9 mouse cellular contexts compared by ENCODE assay signal in the genomic region with DNA sequence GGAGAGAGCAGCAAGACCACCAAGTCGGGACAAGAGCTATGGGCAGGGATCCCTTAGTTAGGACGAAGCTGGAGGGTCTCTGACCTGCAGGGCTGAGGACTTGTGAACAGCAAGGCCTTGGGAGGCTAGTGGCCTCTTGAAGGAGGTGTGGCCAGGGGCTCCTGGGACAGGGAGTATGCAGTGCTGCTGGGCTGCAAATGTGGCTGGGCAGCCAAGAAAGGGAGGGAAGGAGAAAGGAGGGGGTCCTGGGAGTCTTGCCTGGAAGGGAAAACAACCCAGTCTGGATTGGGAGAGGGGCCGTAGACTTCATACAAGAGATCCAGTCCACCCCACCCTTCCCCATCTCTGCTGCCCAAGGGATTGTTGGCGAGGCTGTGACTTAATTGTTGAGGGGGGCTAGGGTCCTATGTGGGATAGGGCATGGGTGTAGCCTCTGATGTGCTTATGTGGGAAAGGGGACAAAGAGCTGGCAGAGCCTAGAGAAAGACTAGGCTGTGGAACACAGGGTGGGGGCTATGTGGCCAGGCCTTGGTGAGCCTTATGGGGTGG. TPM values are rescaled to one million over a fixed set of nuclear protein-coding genes. Genes with fewer than 3 reads are reported as not detected.
DNase-seq lines count a peak whose midpoint lies in the region; ATAC-seq and TF ChIP-seq lines count a peak whose summit lies in the region.
"Had no signal": no experiment of that assay in that cellular context is flagged by ENCODE, and none has a peak within 500 bp of the region (broad histone marks: within the 10 kb centered on the region; RNA-seq: fewer than 3 reads in every experiment).

No protein-coding gene starts in this region.

- WGBS in heart, embryonic 12.5 days = 73% methylated on average over 4 of the region's 4 CpGs
- 73% methylated on average over 4 of the region's 4 CpGs for WGBS in heart, adult 2 months
- 85% methylated on average over 4 of the region's 4 CpGs for WGBS in forebrain, embryonic 13.5 days
- WGBS in intestine, embryonic 15.5 days = 62% methylated on average over 4 of the region's 4 CpGs

- peaks cover 63% of the 10 kb centered on the region for H3K4me1 ChIP-seq in heart, embryonic 12.5 days (replicated peaks)
- H3K4me1 ChIP-seq in heart, adult 2 months (ENCODE audit: control insufficient read depth, insufficient read depth, low read length) = peaks cover 7% of the 10 kb centered on the region; the same call in 1 of the 2 replicates
- peaks cover 19% of the 10 kb centered on the region for H3K4me1 ChIP-seq in forebrain, embryonic 13.5 days
- peaks cover 64% of the 10 kb centered on the region for H3K4me1 ChIP-seq in intestine, embryonic 15.5 days (replicated peaks)

- peak overlapping the region; percentile 92 for H3K27ac ChIP-seq in heart, embryonic 12.5 days (ENCODE audit: poor library complexity, severe bottlenecking)
- H3K27ac ChIP-seq in heart, adult 2 months = no peak overlapping the region
- no peak overlapping the region for H3K27ac ChIP-seq in forebrain, embryonic 13.5 days
- peak overlapping the region; percentile 97; the same call in 1 of the 2 replicates for H3K27ac ChIP-seq in intestine, embryonic 15.5 days

- no peak for TF ChIP-seq EP300 in heart, adult 2 months (IDR thresholded peaks at IDR 0.05; ENCODE audit: insufficient read depth, low read depth, low read length)

- no peaks in the 10 kb centered on the region for H3K27me3 ChIP-seq in heart, embryonic 12.5 days (replicated peaks)
- H3K27me3 ChIP-seq in heart, adult 2 months (ENCODE audit: control insufficient read depth, insufficient read depth, low read length) = no peaks in the 10 kb centered on the region
- H3K27me3 ChIP-seq in forebrain, embryonic 13.5 days = no peaks in the 10 kb centered on the region
- H3K27me3 ChIP-seq in intestine, embryonic 15.5 days (replicated peaks) = no peaks in the 10 kb centered on the region
- peaks cover 5% of the 10 kb centered on the region for H3K27me3 ChIP-seq in myocyte (ENCODE audit: control insufficient read depth, insufficient read depth, insufficient read length)

- no peak for TF ChIP-seq POLR2A in heart, adult 2 months (IDR thresholded peaks at IDR 0.05; ENCODE audit: insufficient read depth, low read depth, low read length)
- no peak for TF ChIP-seq POLR2A in myocyte (IDR thresholded peaks at IDR 0.05; ENCODE audit: insufficient read length, low read depth)

- peak overlapping the region; percentile 76; the same call in 1 of the 2 replicates for H3K9ac ChIP-seq in heart, embryonic 12.5 days
- no peak overlapping the region for H3K9ac ChIP-seq in heart, adult 2 months (ENCODE audit: low read depth, low read length)
- H3K9ac ChIP-seq in forebrain, embryonic 13.5 days = no peak overlapping the region
- H3K9ac ChIP-seq in intestine, embryonic 15.5 days = 0 out of 2 replicates have a peak overlapping the region, but pooled peaks have one; percentile 13

- no peak overlapping the region for H3ac ChIP-seq in myocyte (ENCODE audit: control insufficient read depth, insufficient read length)

- H3K4me2 ChIP-seq in heart, embryonic 12.5 days = peak overlapping the region; percentile 70; the same call in 1 of the 2 replicates
- H3K4me2 ChIP-seq in forebrain, embryonic 13.5 days = peak overlapping the region; percentile 73; the same call in 1 of the 2 replicates
- peak overlapping the region; percentile 4; the same call in 1 of the 2 replicates for H3K4me2 ChIP-seq in intestine, embryonic 15.5 days (replicated peaks)
- peak overlapping the region; percentile 63 for H3K4me2 ChIP-seq in myocyte (ENCODE audit: low read depth)

- no peaks in the 10 kb centered on the region for H3K79me2 ChIP-seq in heart, adult 2 months (replicated peaks; ENCODE audit: control insufficient read depth, insufficient read depth, low read length)
- H3K79me2 ChIP-seq in myocyte (ENCODE audit: control insufficient read depth, insufficient read depth) = peaks cover 3% of the 10 kb centered on the region

- ATAC-seq in heart, embryonic 12.5 days (ENCODE audit: insufficient number of reproducible peaks, low FRiP score) = no peak
- ATAC-seq in forebrain, embryonic 13.5 days = peak; percentile 32
- ATAC-seq in intestine, embryonic 15.5 days = no peak

- H3K9me3 ChIP-seq in heart, embryonic 12.5 days (replicated peaks) = no peaks in the 10 kb centered on the region
- H3K9me3 ChIP-seq in forebrain, embryonic 13.5 days (replicated peaks) = no peaks in the 10 kb centered on the region
- H3K9me3 ChIP-seq in intestine, embryonic 15.5 days = no peaks in the 10 kb centered on the region

- no peak for TF ChIP-seq CTCF in heart, adult 2 months (IDR thresholded peaks at IDR 0.05)

- intact Hi-C loops in heart, adult 2 months (cut with DNase I) = no loop called here

- no peak for DNase-seq in heart, adult 2 months
- no peak for DNase-seq in layer of hippocampus, adult 9-11 months
- DNase-seq in adrenal gland, postnatal 25 days = no peak
- DNase-seq in lung, postnatal 14 days = no peak

- peaks cover 5% of the 10 kb centered on the region for H3K36me3 ChIP-seq in heart, embryonic 12.5 days
- no peaks in the 10 kb centered on the region for H3K36me3 ChIP-seq in heart, adult 2 months (ENCODE audit: control insufficient read depth, insufficient read depth, low read length)
- H3K36me3 ChIP-seq in forebrain, embryonic 13.5 days (ENCODE audit: poor library complexity, severe bottlenecking) = peaks cover 4% of the 10 kb centered on the region; the same call in 1 of the 2 replicates
- no peaks in the 10 kb centered on the region for H3K36me3 ChIP-seq in intestine, embryonic 15.5 days
- H3K36me3 ChIP-seq in myocyte (ENCODE audit: control insufficient read depth, insufficient read depth) = peaks cover 3% of the 10 kb centered on the region

- H3K4me3 ChIP-seq in heart, embryonic 12.5 days = no peak overlapping the region
- no peak overlapping the region for H3K4me3 ChIP-seq in heart, adult 2 months
- no peak overlapping the region for H3K4me3 ChIP-seq in forebrain, embryonic 13.5 days
- no peak overlapping the region for H3K4me3 ChIP-seq in intestine, embryonic 15.5 days (replicated peaks)
- peak overlapping the region; percentile 58 for H3K4me3 ChIP-seq in myocyte

TF ChIP-seq in myocyte, 11 proteins besides CTCF, POLR2A, EP300 and RAD21:
- TF ChIP-seq MAX (IDR thresholded peaks at IDR 0.05; ENCODE audit: low read depth) (no peak), POLR2AphosphoS2 (IDR thresholded peaks at IDR 0.05; ENCODE audit: insufficient read length, low read depth) (no peak), E2F4 (IDR thresholded peaks at IDR 0.05; ENCODE audit: insufficient read depth) (no peak), SRF (IDR thresholded peaks at IDR 0.05; ENCODE audit: control insufficient read depth, insufficient read length, low read depth) (no peak), TCF12 (IDR thresholded peaks at IDR 0.05; ENCODE audit: insufficient read depth, poor library complexity, severe bottlenecking) (no peak), TCF3 (IDR thresholded peaks at IDR 0.05; ENCODE audit: insufficient read length, low read depth) (no peak)

RNA-seq across cellular contexts. Expression of a gene that starts 0.4 kb away (rescaled TPM):
- 12.0 and 15.2 TPM in 2 replicates for polyA plus RNA-seq in heart, embryonic 12.5 days (2016; fragmentation: Nextera tagmentation; extraction: Ambion mirVana)
- 1 to 10 TPM in 1 of 2 experiments, under 1 TPM in 1; 0.89 to 2.1 TPM for total RNA-seq in heart, adult 2 months (2021)
- polyA plus RNA-seq in heart, adult 2 months (2012; rRNA removed) = 12.8 and 18.0 TPM in 2 replicates
- 16.2 and 16.5 TPM in 2 replicates for polyA plus RNA-seq in forebrain, embryonic 13.5 days (2015; fragmentation: Nextera tagmentation; extraction: Ambion mirVana)
- 44.9 and 57.4 TPM in 2 replicates for polyA plus RNA-seq in intestine, embryonic 15.5 days (2015; fragmentation: Nextera tagmentation; extraction: Ambion mirVana)
- polyA plus RNA-seq in myocyte (2012; fragmentation: generic; extraction: Trizol) = 73.3 TPM
- total RNA-seq in adrenal gland, postnatal 25 days (2021) = 4.5 and 13.8 TPM in 2 replicates

RNA-seq across cellular contexts. Expression of a gene that starts 33.4 kb away (rescaled TPM):
- 6.4 and 9.3 TPM in 2 replicates for polyA plus RNA-seq in heart, embryonic 12.5 days (2016; fragmentation: Nextera tagmentation; extraction: Ambion mirVana)
- 1 to 10 TPM; 1.1 to 1.3 TPM for total RNA-seq in heart, adult 2 months (2021)
- polyA plus RNA-seq in heart, adult 2 months (2012; rRNA removed) = 1.8 TPM in 1 of 2 replicates, not detected in the other
- polyA plus RNA-seq in forebrain, embryonic 13.5 days (2015; fragmentation: Nextera tagmentation; extraction: Ambion mirVana) = 0.28 and 0.77 TPM in 2 replicates
- 1.4 and 4.3 TPM in 2 replicates for polyA plus RNA-seq in intestine, embryonic 15.5 days (2015; fragmentation: Nextera tagmentation; extraction: Ambion mirVana)
- polyA plus RNA-seq in myocyte (2012; fragmentation: generic; extraction: Trizol) = 2,107 TPM
- not detected in 2 replicates for total RNA-seq in adrenal gland, postnatal 25 days (2021)
- total RNA-seq: MEL had no signal

Comparison
In these comparisons a context has a peak if more than half of its experiments do, and no peak if none do; other contexts are left out.
1. H3K27ac ChIP-seq: peak in heart, embryonic 12.5 days (single experiment) and intestine, embryonic 15.5 days (single experiment); none in heart, adult 2 months (single experiment) and forebrain, embryonic 13.5 days (single experiment).
2. H3K9ac ChIP-seq: peak in heart, embryonic 12.5 days (single experiment) and intestine, embryonic 15.5 days (single experiment); none in heart, adult 2 months (single experiment) and forebrain, embryonic 13.5 days (single experiment).
3. H3K4me2 ChIP-seq: peak in every context shown above with its lines; median percentile 73 in forebrain, embryonic 13.5 days; 70 in heart, embryonic 12.5 days; 63 in myocyte; 4 in intestine, embryonic 15.5 days.
4. RNA of a gene that starts 33.4 kb away (polyA plus RNA-seq): 2,107 TPM in myocyte (single experiment); 6.4 to 9.3 TPM in heart, embryonic 12.5 days, 1.4 to 4.3 TPM in intestine, embryonic 15.5 days, 1.8 TPM in heart, adult 2 months and 0.28 to 0.77 TPM in forebrain, embryonic 13.5 days; every median in the first group is over 100 times any median in the second.